Mouse (Mus musculus): ENCODE measurements around the gene Arhgef2. TPM values are rescaled to one million over a fixed set of nuclear protein-coding genes. Genes with fewer than 3 reads are reported as not detected.
"Not testable (repeated sequence)": the region's sequence is repeated elsewhere in the genome, so short reads cannot be mapped to it uniquely, and the experiment has no call there.

Arhgef2 gene
- polyA plus RNA-seq, 1 experiment = 80.7 TPM

DNA sequence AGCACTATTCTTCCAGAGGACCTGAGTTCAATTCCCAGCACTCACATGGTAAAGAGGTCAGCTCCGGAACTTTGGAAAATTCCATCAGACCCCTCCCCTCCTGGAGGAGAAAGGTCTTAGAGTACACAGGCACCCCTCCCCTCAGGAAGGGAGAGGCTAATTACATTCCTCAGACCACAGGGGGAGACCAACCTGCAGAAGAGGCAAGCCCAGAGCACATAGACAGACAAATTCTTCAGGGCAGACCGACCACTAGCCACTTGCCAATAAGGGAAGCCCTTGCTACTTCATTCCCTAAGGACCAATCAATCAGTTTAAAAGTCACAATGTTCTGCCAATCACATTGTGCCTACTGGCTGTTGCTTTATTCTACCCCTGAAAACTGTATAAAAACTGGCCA, 32.9 kb upstream of the Arhgef2 start:
- H3K4me1 ChIP-seq (ENCODE audit: control insufficient read depth, insufficient read depth, low read length) = no peaks in the 10 kb centered on the region
- DNase-seq = no peak
- no peak overlapping the region for H3K4me3 ChIP-seq (ENCODE audit: insufficient read depth, low read depth, low read length)
- 76% methylated on average over 2 of the region's 2 CpGs for WGBS
- peaks cover 3% of the 10 kb centered on the region; the same call in 1 of the 2 replicates for H3K36me3 ChIP-seq (ENCODE audit: control insufficient read depth, insufficient read depth, low read length)
- H3K27ac ChIP-seq (ENCODE audit: insufficient read depth, low read depth, low read length) = no peak overlapping the region
- H3K27me3 ChIP-seq (replicated peaks; ENCODE audit: control insufficient read depth, insufficient read depth, low read length) = no peaks in the 10 kb centered on the region
- TF ChIP-seq POLR2A (IDR thresholded peaks at IDR 0.05; ENCODE audit: low read depth, low read length) = no peak
- TF ChIP-seq CTCF (conservative IDR thresholded peaks at IDR 0.05; ENCODE audit: insufficient read depth, insufficient read length, low read depth, low read length) = no peak

DNA sequence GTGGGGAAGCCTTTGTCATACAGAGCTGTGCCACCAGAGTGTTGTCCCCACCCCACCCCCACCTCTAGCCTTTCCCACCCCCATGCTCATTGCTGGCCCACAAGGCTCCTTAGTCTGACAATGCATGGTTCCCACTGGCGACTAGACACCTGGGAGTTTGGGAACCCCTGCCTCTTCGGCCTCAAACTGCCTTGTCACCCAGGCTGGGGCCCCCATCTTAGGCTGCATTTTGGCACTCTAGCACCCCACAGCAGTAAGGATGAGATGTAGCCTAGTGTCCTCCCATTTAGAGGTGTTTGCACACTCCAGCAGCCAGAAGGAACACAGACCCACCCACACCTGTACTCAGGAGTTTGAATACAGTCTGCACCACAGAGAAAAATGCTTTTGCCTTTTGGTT, 32.0 kb upstream of the Arhgef2 start:
- H3K36me3 ChIP-seq (ENCODE audit: control insufficient read depth, insufficient read depth, low read length) = no peaks in the 10 kb centered on the region
- no peak overlapping the region for H3K27ac ChIP-seq (ENCODE audit: insufficient read depth, low read depth, low read length)
- 95% methylated on average over 2 of the region's 2 CpGs for WGBS
- no peaks in the 10 kb centered on the region for H3K27me3 ChIP-seq (replicated peaks; ENCODE audit: control insufficient read depth, insufficient read depth, low read length)
- no peaks in the 10 kb centered on the region; the same call in 1 of the 2 replicates for H3K4me1 ChIP-seq (ENCODE audit: control insufficient read depth, insufficient read depth, low read length)
- no peak for TF ChIP-seq POLR2A (IDR thresholded peaks at IDR 0.05; ENCODE audit: low read depth, low read length)
- no peak for TF ChIP-seq CTCF (conservative IDR thresholded peaks at IDR 0.05; ENCODE audit: insufficient read depth, insufficient read length, low read depth, low read length)
- no peak for DNase-seq
- no peak overlapping the region for H3K4me3 ChIP-seq (ENCODE audit: insufficient read depth, low read depth, low read length)

DNA sequence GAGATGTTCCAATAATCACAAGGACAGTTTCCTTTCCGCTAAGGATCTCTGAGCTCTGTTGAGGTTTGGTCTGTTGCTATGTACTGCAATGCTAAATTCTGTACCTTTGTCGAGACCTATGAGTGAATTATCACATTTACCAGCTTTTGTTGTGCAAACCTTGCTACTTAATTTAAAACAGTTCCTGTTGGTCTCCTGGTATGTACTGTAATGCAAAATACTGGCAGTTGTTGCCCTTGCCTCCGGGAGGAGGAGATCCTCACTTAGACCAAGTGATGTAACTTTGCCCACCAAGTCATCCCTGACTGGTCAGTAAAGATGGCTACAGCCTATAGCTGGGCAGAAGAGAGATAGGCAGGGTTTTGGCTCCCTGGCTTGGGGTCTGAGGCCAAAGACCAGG, 30.2 kb upstream of the Arhgef2 start, which contains the start of gene Ssr2:
TSS of gene Ssr2 (plus strand) at position 337 of the 400 bp plus-strand sequence.
- Histone ChIP-seq H3K4me1 (ENCODE audit: control insufficient read depth, insufficient read depth, low read length) (peaks cover 6% of the 10 kb centered on the region; the same call in 1 of the 2 replicates), H3K4me3 (ENCODE audit: insufficient read depth, low read depth, low read length) (no peak within 1 kb of the TSS), H3K27me3 (replicated peaks; ENCODE audit: control insufficient read depth, insufficient read depth, low read length) (no peaks in the 10 kb centered on the region), H3K27ac (ENCODE audit: insufficient read depth, low read depth, low read length) (no peak within 1 kb of the TSS), H3K36me3 (ENCODE audit: control insufficient read depth, insufficient read depth, low read length) (no peaks in the 10 kb centered on the region)
- TF ChIP-seq POLR2A (IDR thresholded peaks at IDR 0.05; ENCODE audit: low read depth, low read length) (no peak), CTCF (conservative IDR thresholded peaks at IDR 0.05; ENCODE audit: insufficient read depth, insufficient read length, low read depth, low read length) (no peak)
- WGBS = 82% methylated on average over 3 of the region's 3 CpGs
- no peak for DNase-seq

DNA sequence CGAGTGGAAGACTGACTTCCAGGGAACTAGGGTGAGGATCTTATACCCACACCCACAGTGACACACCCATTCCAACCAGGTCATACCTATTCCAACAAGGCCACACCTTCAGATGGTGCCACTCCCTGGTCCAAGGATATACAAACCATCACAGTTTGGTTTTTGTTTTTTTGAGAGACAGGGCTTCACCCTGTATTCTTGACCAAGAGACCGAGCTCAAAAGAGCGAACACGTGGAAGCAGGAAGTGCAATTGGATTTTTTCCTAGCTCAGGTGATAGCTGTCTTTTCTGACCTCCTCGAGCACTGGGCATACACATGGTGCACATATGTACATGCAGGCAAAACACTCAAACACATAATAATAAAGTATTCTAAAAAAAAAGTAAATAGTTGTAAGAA, 27.9 kb upstream of the Arhgef2 start:
- 90% methylated on average over 5 of the region's 5 CpGs for WGBS
- H3K27me3 ChIP-seq (replicated peaks; ENCODE audit: control insufficient read depth, insufficient read depth, low read length); H3K27ac ChIP-seq (ENCODE audit: insufficient read depth, low read depth, low read length): not testable (repeated sequence)

DNA sequence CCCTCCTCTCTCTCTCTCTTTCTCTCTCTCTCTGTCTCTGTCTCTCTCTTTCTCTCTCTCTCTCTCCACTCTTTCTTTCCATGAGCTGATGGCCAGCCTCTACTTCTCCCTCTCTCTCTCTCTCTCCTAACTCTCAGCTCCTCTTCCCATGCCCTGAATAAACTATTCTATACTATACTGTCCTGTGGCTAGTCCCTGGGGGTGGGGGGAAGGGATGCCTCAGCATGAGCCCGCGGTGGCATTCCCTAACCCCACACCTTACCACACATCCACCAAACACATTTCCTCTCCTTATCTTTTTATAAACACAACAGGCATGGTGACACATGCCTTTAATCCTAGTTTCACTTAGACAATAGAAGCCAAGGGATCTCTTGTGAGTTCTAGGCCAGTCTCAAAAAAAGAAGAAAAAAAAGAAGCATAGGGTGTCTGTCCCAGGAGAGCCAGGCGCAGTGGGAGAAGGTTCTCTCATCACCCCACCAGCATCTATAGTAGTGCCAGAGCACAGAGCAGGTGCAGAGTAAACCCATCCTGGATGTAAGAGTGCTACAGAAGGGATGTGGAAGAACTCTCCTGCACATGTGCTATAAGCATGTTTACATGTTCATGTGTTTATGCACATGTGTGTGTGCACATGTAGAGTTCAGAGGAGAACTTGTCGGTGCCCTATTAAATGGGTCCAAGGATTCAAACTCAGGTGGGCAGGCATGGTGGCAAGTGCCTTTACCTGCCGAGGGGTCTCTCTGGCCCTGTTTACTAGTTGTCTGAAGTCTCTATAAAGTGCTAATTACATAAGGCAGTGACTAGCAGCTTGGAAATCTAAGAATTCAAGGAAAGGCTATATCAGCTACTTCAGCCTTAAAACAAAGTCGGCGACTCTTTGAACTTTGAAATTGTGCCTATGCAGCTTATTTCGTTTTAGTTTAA, 27.0 kb upstream of the Arhgef2 start:
- Histone ChIP-seq H3K4me1 (ENCODE audit: control insufficient read depth, insufficient read depth, low read length) (peaks cover 6% of the 10 kb centered on the region; the same call in 1 of the 2 replicates), H3K36me3 (ENCODE audit: control insufficient read depth, insufficient read depth, low read length) (no peaks in the 10 kb centered on the region), H3K27me3 (replicated peaks; ENCODE audit: control insufficient read depth, insufficient read depth, low read length) (no peaks in the 10 kb centered on the region), H3K27ac (ENCODE audit: insufficient read depth, low read depth, low read length) (no peak overlapping the region), H3K4me3 (ENCODE audit: insufficient read depth, low read depth, low read length) (no peak overlapping the region; the same call in 1 of the 2 replicates)
- no peak for DNase-seq
- WGBS = 47% methylated on average over 8 of the region's 8 CpGs
- TF ChIP-seq POLR2A (IDR thresholded peaks at IDR 0.05; ENCODE audit: low read depth, low read length) = no peak
- no peak for TF ChIP-seq CTCF (conservative IDR thresholded peaks at IDR 0.05; ENCODE audit: insufficient read depth, insufficient read length, low read depth, low read length)

More for the DNA sequence above, 27.9 kb upstream of the Arhgef2 start:
- not testable (repeated sequence) for H3K4me3 ChIP-seq (ENCODE audit: insufficient read depth, low read depth, low read length); H3K36me3 ChIP-seq (ENCODE audit: control insufficient read depth, insufficient read depth, low read length); DNase-seq; H3K4me1 ChIP-seq (ENCODE audit: control insufficient read depth, insufficient read depth, low read length)

DNA sequence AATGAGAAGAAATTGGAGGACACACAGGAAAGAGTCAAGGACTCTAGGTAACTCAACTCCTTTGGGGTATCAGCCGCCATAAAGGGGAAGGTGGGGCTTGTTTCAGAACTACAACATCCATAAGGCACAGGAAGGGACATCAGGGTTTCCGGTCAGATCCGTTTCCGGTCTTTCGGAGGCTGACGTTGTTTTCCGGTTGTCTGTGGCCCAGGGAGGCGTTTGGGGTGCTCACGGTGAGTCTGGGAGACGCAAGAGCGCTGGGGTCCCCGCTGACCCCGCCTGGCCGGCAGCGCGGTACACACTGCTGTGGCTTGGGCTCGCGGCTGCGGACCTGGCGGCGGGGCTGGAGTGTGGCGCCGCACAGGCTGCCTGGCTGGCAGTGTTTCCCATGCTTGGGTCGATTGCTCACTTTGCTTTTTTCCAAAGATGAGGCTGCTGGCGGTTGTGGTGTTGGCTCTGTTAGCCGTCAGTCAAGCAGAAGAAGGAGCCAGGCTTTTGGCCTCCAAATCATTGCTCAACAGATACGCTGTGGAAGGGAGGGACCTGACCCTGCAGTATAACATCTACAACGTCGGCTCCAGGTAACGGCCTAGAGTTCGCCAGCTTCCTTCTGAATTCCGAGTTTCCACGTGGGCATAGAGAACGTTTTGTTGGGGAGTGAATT, 26.2 kb upstream of the Arhgef2 start:
- TF ChIP-seq CTCF (conservative IDR thresholded peaks at IDR 0.05; ENCODE audit: insufficient read depth, insufficient read length, low read depth, low read length) (no peak), POLR2A (IDR thresholded peaks at IDR 0.05; ENCODE audit: low read depth, low read length) (no peak)
- H3K27me3 ChIP-seq (replicated peaks; ENCODE audit: control insufficient read depth, insufficient read depth, low read length) = no peaks in the 10 kb centered on the region
- H3K4me1 ChIP-seq (ENCODE audit: control insufficient read depth, insufficient read depth, low read length) = peaks cover 6% of the 10 kb centered on the region; the same call in 1 of the 2 replicates
- peak overlapping the region; percentile 67 for H3K4me3 ChIP-seq (ENCODE audit: insufficient read depth, low read depth, low read length)
- under 1% methylated on average over 34 of the region's 34 CpGs for WGBS
- DNase-seq = peak; percentile 91
- H3K36me3 ChIP-seq (ENCODE audit: control insufficient read depth, insufficient read depth, low read length) = no peaks in the 10 kb centered on the region
- peak overlapping the region; percentile 25 for H3K27ac ChIP-seq (ENCODE audit: insufficient read depth, low read depth, low read length)

DNA sequence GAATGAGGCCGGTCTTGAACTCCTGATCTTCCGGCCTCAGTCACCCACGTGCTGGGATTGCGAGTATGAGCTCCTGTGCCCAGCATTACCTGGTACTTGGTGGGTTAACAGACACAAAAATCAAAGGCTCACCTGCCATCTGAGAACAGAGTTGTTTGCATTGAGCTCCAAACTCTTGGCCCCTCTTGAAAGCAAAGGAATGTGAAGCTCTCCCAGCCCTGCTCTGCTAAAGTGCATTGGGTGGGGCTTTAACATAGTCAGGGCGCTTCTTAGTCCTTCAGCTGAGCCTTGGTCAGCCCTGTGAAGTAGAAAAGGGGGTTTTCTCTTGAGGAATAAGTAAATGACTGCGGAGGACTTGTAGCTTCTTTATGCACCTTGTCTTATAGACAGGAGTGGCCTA, 20.0 kb upstream of the Arhgef2 start:
- H3K36me3 ChIP-seq (ENCODE audit: control insufficient read depth, insufficient read depth, low read length) = peaks cover 5% of the 10 kb centered on the region
- WGBS = 94% methylated on average over 6 of the region's 6 CpGs
- no peak overlapping the region for H3K27ac ChIP-seq (ENCODE audit: insufficient read depth, low read depth, low read length)
- no peak for DNase-seq
- H3K4me3 ChIP-seq (ENCODE audit: insufficient read depth, low read depth, low read length) = no peak overlapping the region
- no peaks in the 10 kb centered on the region for H3K4me1 ChIP-seq (ENCODE audit: control insufficient read depth, insufficient read depth, low read length)
- H3K27me3 ChIP-seq (replicated peaks; ENCODE audit: control insufficient read depth, insufficient read depth, low read length) = no peaks in the 10 kb centered on the region
- no peak for TF ChIP-seq POLR2A (IDR thresholded peaks at IDR 0.05; ENCODE audit: low read depth, low read length)
- TF ChIP-seq CTCF (conservative IDR thresholded peaks at IDR 0.05; ENCODE audit: insufficient read depth, insufficient read length, low read depth, low read length) = no peak
